Mouse (Mus musculus): ENCODE measurements at regions not wholly inside any gene's neighbourhood (a gene's known extent, or its start where the extent isn't known, plus 50 kb on each side); places are given as distances from the start of the nearest gene placed in this dataset.

DNA sequence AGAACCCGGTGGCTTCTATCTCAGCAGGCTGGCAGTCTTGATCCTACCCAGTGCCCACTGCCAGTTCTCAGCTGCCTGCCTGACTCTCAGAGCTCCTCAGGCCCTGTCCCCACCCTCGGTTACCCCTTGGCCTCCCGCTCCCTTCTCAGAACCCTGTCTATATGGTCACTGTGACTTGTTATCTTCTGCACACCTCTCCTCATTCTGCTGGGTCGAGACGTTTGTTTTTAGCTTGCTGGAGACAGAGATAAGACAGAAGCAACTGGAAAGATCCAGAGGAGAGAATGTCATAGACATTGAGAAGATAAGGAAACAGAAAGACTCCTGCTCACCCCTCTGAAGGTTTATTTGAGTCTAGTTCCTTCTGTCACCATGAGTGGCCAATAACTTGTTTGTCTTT is 53.8 kb upstream of the Phc1 start:
- DNase-seq: no peak

DNA sequence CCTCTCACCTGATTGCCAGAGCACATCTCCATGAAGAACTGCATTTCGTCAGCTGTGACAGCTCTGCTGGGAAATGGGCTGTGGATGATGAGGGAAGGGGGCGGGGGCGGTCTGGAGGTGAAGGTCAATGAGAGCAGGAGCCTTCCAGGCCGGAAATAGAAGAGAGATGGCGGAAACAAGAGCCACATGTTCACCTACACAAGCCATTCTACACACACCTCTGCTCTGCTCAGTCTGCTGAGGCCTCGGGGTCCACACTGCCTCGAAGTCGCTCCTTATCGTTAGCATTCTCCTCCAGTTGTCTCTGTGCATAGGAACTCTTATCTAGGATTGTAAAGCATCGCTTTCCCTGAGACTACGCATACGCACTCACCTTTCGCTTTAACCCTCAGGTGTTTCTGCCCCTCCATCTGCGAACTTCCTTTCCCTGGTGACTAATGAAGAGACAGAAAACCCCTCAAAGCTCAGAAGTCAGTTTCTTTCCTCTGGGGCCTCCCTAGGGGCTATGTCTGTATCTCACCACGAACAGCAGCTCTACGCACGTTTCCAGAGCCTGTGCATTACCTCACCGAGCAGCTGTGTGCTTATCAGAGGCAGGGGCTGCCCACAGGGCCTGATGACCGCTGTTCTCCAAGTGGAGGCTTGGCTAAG is 53.0 kb upstream of the Phc1 start:
- DNase-seq: no peak

DNA sequence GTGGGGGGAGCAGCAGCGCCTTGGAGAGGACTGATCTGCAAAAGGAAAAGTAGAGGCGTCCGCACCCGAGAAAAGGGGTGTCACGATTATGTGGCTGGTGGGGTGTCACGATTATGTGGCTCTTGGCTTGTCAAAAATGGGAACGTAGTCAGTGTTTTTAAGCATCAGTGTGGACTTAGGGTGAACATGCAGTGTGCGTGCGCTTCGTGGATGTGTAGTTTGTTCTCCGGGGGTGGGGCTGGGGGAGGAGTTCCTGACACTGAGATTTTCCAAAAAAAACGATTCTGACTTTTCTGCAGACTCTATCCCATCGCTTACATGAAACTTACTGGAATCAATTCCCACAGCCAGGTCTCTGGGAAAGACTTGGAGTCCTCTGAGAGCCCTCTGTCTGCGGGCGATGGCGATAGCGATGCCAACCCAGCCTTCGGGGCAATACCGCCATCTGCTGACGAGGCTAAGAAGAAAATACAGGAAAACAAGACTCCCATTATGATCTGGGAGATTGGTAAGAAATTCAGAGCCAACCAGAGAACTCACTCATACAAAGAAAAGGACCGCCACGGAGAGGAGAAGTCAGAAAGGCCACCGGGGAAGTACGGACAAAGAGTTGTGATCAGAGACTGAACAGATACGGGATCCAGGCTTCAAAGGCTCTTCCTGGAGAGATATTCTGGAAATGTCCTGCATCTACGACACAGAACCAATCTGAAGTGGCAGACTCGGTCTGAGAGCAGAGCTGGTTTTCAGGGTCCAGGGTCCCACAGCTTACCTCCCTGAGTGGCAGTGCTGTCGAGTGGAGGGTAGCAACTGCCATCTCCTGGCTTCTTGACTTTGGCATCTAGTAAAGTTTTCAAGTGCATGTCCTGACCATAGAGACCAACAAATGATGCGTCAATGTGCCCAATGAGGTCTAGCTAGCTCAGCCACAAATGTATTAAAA is 51.6 kb upstream of the Phc1 start:
- peak; percentile 60 to 62 for DNase-seq

DNA sequence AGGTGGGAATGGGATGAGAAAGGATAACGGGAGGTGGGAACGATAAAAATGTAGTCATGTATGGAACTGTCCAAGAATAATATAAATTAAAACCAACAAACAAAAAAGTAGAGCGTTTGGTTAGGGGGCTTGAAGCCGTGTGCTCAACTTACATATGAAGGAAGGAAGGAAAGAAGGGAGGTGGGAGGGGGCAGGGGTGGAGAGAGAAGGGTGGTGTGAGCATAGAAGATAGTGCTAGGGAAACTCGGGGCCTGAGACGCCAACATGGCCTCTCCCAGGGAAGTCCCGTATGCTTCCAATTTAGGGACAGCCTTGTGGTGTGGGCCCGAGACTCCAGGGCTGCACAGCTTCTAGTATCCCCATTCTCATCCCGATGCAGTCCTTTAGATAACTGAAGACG is 50.8 kb upstream of the Phc1 start:
- DNase-seq: no peak

DNA sequence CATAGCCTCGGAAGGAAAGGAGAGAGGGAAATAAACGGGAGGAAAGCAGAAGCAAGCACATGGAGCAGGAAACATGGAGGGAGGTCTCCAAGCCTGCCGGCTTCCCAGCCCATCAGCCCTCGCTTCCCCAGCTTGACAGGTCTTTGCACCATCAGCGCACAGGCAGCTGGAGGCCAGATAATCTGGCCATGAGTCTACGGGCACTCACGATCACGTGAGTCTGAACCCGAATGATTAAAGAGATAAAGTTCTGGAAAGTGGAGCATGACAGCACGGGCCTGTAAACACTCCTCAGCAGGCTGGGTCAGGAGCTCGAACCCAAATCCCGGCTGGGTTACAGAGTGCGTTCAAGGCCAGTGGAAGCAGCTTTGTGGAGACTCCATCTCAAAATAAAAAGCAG is 50.4 kb upstream of the Phc1 start:
- no peak for DNase-seq

Measured in cerebellum, adult 18-20 months (tissue).